Mouse (Mus musculus): ENCODE measurements around the gene Alad.
A peak's percentile ranks its signal among the peaks of the same experiment; 100 is the strongest.

DNA sequence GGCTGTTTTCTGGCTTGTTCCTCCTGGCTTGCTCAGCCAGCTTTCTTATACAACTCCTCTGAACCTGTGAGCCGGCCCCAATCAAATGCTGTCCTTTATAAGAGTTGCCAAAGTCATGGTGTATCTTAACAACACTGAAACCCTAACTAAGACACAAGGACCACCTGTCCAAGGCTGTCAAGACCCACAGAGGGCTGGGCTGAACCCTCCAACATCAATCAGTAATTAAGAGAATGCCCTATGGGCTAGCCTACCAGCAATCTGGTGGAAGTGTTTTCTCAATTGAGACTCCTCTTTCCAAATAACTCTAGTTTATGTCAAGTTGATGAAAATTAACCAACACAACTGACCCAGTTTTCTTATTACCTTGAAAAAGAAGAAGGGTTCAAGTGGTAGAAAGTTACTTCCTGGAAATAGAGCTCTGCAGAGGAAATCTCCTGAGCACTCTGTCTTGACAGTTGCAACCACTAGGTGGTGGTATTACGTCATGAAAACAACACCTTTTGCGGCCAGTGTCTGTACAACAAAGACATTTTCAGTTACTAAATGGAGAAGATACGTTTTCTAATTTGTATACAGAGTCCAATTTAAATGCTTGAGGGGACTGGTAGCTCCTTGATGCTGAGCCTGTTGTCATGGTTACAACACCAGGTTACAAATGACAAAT lies 41.4 kb upstream of the Alad start:
- TF ChIP-seq CTCF (conservative IDR thresholded peaks at IDR 0.05; ENCODE audit: low read length), result peak; percentile 69
- no peak for TF ChIP-seq POU5F1 (IDR thresholded peaks at IDR 0.05; ENCODE audit: borderline replicate concordance, low read length)
